Mouse (Mus musculus) frontal cortex, postnatal 36 days (tissue): ENCODE results near the gene Mum1.
A peak's percentile ranks its signal among the peaks of the same experiment; 100 is the strongest.

ENCODE experiments used
- DNase-seq, 2 experiments: peaks; one replicate each; pipeline ENCODE4 v3.0.0; 2022; ENCODE audit warnings: low spot score in 2 of 2

Gene Mum1

GRCm38 (mm10) chr10:80250573-80250972 is 24.3 kb downstream of the Mum1 start:
- no peak for DNase-seq

GRCm38 (mm10) chr10:80252011-80252410 is 25.8 kb downstream of the Mum1 start:
- no peak for DNase-seq

- no peak for DNase-seq
These were observed 26.4 kb downstream of the Mum1 start for GRCm38 (mm10) chr10:80252493-80253274.

- DNase-seq: no peak
These were observed 27.3 kb downstream of the Mum1 start for GRCm38 (mm10) chr10:80253551-80253950.

GRCm38 (mm10) chr10:80254331-80255297 is 28.4 kb downstream of the Mum1 start:
- no peak for DNase-seq

GRCm38 (mm10) chr10:80255881-80256535 is 29.8 kb downstream of the Mum1 start:
- DNase-seq: no peak

- DNase-seq: no peak
These were observed 31.7 kb downstream of the Mum1 start for GRCm38 (mm10) chr10:80257936-80258335.

GRCm38 (mm10) chr10:80258752-80259462 is 32.7 kb downstream of the Mum1 start:
- no peak for DNase-seq

- no peak for DNase-seq
These were observed 33.2 kb downstream of the Mum1 start for GRCm38 (mm10) chr10:80259463-80259805.

- peak; percentile 60 to 72 for DNase-seq
These were observed 33.8 kb downstream of the Mum1 start for GRCm38 (mm10) chr10:80259861-80260641.

GRCm38 (mm10) chr10:80260642-80261584 is 34.7 kb downstream of the Mum1 start, which contains the start of the genes Gamt and Dazap1:
TSS of gene Gamt (minus strand) at chr10:80261012.
TSS of gene Dazap1 (plus strand) at chr10:80261486.
- peak; percentile 86 to 89 for DNase-seq

- DNase-seq: peak; percentile 84 to 90
These were observed 35.3 kb downstream of the Mum1 start for GRCm38 (mm10) chr10:80261585-80261968.

GRCm38 (mm10) chr10:80262169-80262568 is 35.9 kb downstream of the Mum1 start:
- DNase-seq: no peak

- DNase-seq: no peak
These were observed 36.6 kb downstream of the Mum1 start for GRCm38 (mm10) chr10:80262776-80263365.

GRCm38 (mm10) chr10:80264341-80265148 is 38.3 kb downstream of the Mum1 start:
- DNase-seq: peak; percentile 98 to 100

GRCm38 (mm10) chr10:80265149-80265486 is 38.9 kb downstream of the Mum1 start:
- DNase-seq: no peak

- DNase-seq: no peak
These were observed 43.9 kb downstream of the Mum1 start for GRCm38 (mm10) chr10:80270099-80270498.

- DNase-seq: no peak
These were observed 44.5 kb downstream of the Mum1 start for GRCm38 (mm10) chr10:80270734-80271181.
